Mouse (Mus musculus) stomach, embryonic 14.5 days (tissue): ENCODE results near the gene Olfr1079. TPM values are rescaled to one million over a fixed set of nuclear protein-coding genes. Genes with fewer than 3 reads are reported as not detected.
"Not testable (repeated sequence)": the region's sequence is repeated elsewhere in the genome, so short reads cannot be mapped to it uniquely, and the experiment has no call there.

Source experiments
- ATAC-seq: fragments of 200-750 bp; cut with Nextera tagmentation; 2 replicates; pipeline ENCODE4 v1.8.0; 2017; ENCODE audit warnings: low read depth, moderate TSS enrichment; ENCODE audit not compliant: insufficient number of reproducible peaks, insufficient read depth, low FRiP score
- H3K27ac ChIP-seq: fragments of 300-500 bp; sonication (generic); 2 replicates; pipeline ENCODE4 v1.5.1; 2014; ENCODE audit warnings: mild to moderate bottlenecking, low read length, moderate library complexity, mixed read lengths
- H3K27me3 ChIP-seq: fragments of 300-500 bp; sonication (generic); 2 replicates; pipeline ENCODE4 v1.6.1; 2014; ENCODE audit warnings: low read length, control low read depth, mixed read lengths; ENCODE audit not compliant: control insufficient read depth, insufficient read depth
- H3K36me3 ChIP-seq: fragments of 300-500 bp; sonication (generic); 2 replicates; pipeline ENCODE4 v1.6.1; 2014; ENCODE audit warnings: mild to moderate bottlenecking, control low read depth, low read length, moderate library complexity, mixed read lengths; ENCODE audit not compliant: control insufficient read depth, insufficient read depth
- H3K4me1 ChIP-seq: fragments of 300-500 bp; sonication (generic); 2 replicates; pipeline ENCODE4 v1.6.1; 2014; ENCODE audit warnings: low read length, control low read depth, mixed read lengths; ENCODE audit not compliant: control insufficient read depth, insufficient read depth
- H3K4me2 ChIP-seq: fragments of 300-500 bp; sonication (generic); replicated peaks from 2 replicates; pipeline ENCODE4 v1.6.1; 2014; ENCODE audit warnings: low read depth, low read length, control low read depth
- H3K4me3 ChIP-seq: fragments of 300-500 bp; sonication (generic); 2 replicates; pipeline ENCODE4 v1.5.1; 2014; ENCODE audit warnings: low read depth, low read length, control low read depth
- H3K9ac ChIP-seq: fragments of 300-500 bp; sonication (generic); replicated peaks from 2 replicates; pipeline ENCODE4 v1.6.1; 2014; ENCODE audit warnings: low read depth, mild to moderate bottlenecking, control low read depth, low read length, moderate library complexity, mixed read lengths
- H3K9me3 ChIP-seq: fragments of 300-500 bp; sonication (generic); 2 replicates; pipeline ENCODE4 v1.6.1; 2016; ENCODE audit warnings: low read depth, low read length, control low read depth; ENCODE audit not compliant: control insufficient read depth
- WGBS: fragments of 180-500 bp; shearing (Covaris S2); extraction: QIAGEN DNeasy Blood & Tissue Kit; methylation state at CpG from one replicate; pipeline ENCODE4 v1.1.7; 2014; 5-methylcytosine and 5-hydroxymethylcytosine counted together
- polyA plus RNA-seq: library from polyadenylated mRNA; unstranded; fragments of >200 nt; fragmentation: Nextera tagmentation; extraction: Ambion mirVana; gene quantifications from 2 replicates; pipeline ENCODE4 v1.2.1, GENCODE M21; 2014

Gene Olfr1079
- polyA plus RNA-seq = not detected in 2 replicates

DNA sequence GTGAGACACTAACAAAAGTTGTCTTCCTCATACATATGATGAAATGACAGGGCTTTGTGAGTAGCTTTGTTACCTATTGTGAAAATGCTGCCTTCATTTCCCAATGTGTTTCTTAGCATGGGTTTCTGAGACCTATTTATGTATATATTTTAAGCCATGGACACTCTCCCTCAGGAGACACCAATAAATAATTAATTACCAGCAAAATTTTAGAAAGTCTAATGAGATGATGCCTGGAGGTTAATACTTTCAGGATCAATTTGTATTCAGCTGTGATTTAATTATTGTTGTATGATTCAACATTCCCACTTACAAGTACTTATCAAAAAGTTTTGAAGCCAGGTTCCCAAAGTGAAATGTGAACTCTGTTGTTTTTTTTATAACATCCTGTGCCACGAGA is at the start of gene Olfr1079:
Gene Olfr1079, minus strand, starts transcription at position 101 of the 400 bp plus-strand sequence.
- WGBS = 67% methylated on average over 1 of the region's 1 CpGs
- Histone ChIP-seq H3K9ac (no peak within 1 kb of the TSS), H3K4me2 (no peak within 1 kb of the TSS), H3K27me3 (no peaks in the 10 kb centered on the region), H3K27ac (no peak within 1 kb of the TSS), H3K9me3 (no peaks in the 10 kb centered on the region), H3K4me3 (no peak within 1 kb of the TSS), H3K4me1 (no peaks in the 10 kb centered on the region), H3K36me3 (no peaks in the 10 kb centered on the region)
- no peak for ATAC-seq

DNA sequence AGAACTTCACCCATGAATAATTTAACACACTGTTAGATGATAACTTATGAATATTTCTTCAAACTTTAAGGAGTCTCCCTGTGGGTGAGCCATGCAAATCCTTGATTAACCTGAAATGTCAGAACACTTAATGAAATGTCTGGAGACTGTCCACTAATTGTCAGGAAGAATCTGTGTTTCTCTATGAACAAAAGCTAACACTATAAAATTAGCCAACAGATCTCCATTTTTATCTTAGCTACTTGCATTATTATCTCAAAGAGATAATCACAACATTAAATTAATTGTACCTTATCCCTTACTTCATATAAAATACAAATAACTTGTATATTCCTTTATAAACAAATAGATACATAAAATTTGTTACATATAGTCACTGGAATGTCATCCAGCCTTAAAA is 15.9 kb upstream of the Olfr1079 start, which contains the start of gene Olfr1080:
Gene Olfr1080, minus strand, starts transcription at position 101 of the 400 bp plus-strand sequence.
- H3K36me3 ChIP-seq, H3K27ac ChIP-seq, H3K4me3 ChIP-seq, H3K27me3 ChIP-seq, H3K4me2 ChIP-seq, H3K4me1 ChIP-seq, H3K9me3 ChIP-seq, ATAC-seq, H3K9ac ChIP-seq: not testable (repeated sequence)

DNA sequence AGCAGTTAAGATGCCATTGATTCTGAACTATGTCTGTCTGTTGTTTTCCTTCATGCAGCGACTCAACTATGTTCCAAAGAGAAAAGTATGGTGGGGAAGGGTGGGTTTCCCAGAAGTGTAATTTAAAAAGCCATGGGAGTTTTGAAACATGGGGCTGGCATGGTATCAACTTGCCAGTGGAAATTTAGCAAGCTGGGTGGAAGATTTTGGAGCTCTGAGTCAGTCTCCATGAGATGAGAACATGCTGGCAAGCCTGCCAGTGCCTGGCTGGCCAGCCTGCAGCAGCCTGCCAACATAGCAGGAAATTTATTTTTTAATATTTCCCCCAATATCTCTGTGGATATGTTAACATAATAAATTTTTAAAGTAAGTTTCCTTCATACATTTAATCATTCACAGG is 11.3 kb downstream of the Olfr1079 start:
- WGBS = 74% methylated on average over 1 of the region's 1 CpGs
- H3K4me1 ChIP-seq = no peaks in the 10 kb centered on the region
- H3K27me3 ChIP-seq = no peaks in the 10 kb centered on the region
- no peaks in the 10 kb centered on the region for H3K36me3 ChIP-seq
- H3K4me2 ChIP-seq = no peak overlapping the region
- no peak overlapping the region for H3K27ac ChIP-seq
- ATAC-seq = no peak
- H3K9ac ChIP-seq = no peak overlapping the region
- H3K4me3 ChIP-seq = no peak overlapping the region
- no peaks in the 10 kb centered on the region for H3K9me3 ChIP-seq

DNA sequence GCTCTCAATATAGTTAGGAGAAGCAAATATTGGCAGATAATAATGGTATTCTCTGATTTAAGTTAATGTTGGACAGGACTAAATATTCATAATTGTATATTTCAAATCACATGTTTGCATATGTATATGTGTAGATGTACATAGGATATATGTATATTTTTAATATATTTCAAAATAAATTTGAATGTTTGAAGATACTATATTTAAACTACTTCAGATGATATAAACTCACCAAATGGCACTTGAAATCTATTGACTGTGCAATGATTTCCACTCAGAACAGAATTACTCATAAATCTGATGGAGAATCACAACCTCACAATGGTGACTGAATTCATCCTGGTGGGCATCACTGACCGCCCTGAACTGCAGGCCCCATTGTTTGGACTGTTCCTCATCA is 34.1 kb downstream of the Olfr1079 start, which contains the start of gene Olfr1076:
Gene Olfr1076, plus strand, starts transcription at position 301 of the 400 bp plus-strand sequence.
- H3K27me3 ChIP-seq = no peaks in the 10 kb centered on the region
- no peak within 1 kb of the TSS for H3K27ac ChIP-seq
- no peak within 1 kb of the TSS for H3K9ac ChIP-seq
- no peaks in the 10 kb centered on the region for H3K36me3 ChIP-seq
- ATAC-seq = no peak
- no peaks in the 10 kb centered on the region for H3K9me3 ChIP-seq
- no peak within 1 kb of the TSS for H3K4me2 ChIP-seq
- WGBS = 89% methylated on average over 1 of the region's 1 CpGs
- no peaks in the 10 kb centered on the region for H3K4me1 ChIP-seq
- no peak within 1 kb of the TSS for H3K4me3 ChIP-seq

DNA sequence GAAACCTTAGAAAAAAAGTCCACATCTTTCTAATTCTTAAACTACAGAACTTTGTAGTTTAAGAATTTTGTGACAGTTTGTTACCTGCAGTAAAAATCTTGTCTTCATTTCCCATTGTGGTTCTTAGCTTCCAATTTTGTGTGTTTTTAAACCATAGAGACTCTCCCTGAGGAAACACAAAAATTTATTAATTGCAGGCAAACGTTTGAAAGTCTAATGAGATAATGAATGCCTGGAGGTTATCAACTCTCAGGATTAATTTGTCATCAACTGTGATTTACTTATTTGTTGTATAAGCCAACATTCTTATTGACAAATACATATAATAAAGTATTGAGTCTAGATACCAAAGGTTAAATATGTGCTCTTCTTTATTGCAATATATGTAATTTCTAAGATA is 55.0 kb downstream of the Olfr1079 start, which contains the start of gene Olfr228:
Gene Olfr228, minus strand, starts transcription at position 101 of the 400 bp plus-strand sequence.
- Histone ChIP-seq H3K27me3 (no peaks in the 10 kb centered on the region), H3K4me3 (no peak within 1 kb of the TSS), H3K9ac (no peak within 1 kb of the TSS), H3K9me3 (no peaks in the 10 kb centered on the region), H3K36me3 (no peaks in the 10 kb centered on the region), H3K27ac (no peak within 1 kb of the TSS), H3K4me1 (no peaks in the 10 kb centered on the region), H3K4me2 (no peak within 1 kb of the TSS)
- no peak for ATAC-seq
- WGBS = 35% methylated on average over 1 of the region's 1 CpGs

Other genes starting within 250 kb of the Olfr1079 start
- gene Olfr1053, start 227.2 kb downstream of the Olfr1079 start, polyA plus RNA-seq = not detected in 2 replicates
- gene Olfr1054, start 207.0 kb downstream of the Olfr1079 start, polyA plus RNA-seq = not detected in 2 replicates
- not detected in 2 replicates for gene Olfr1055, start 192.2 kb downstream of the Olfr1079 start, polyA plus RNA-seq
- not detected in 2 replicates for gene Olfr1056, start 180.0 kb downstream of the Olfr1079 start, polyA plus RNA-seq
- gene Olfr1057, start 164.1 kb downstream of the Olfr1079 start, polyA plus RNA-seq = not detected in 2 replicates
- gene Olfr1058, start 153.9 kb downstream of the Olfr1079 start, polyA plus RNA-seq = not detected in 2 replicates
- not detected in 2 replicates for gene Olfr1061, start 128.4 kb downstream of the Olfr1079 start, polyA plus RNA-seq
- gene Olfr1062, start 115.7 kb downstream of the Olfr1079 start, polyA plus RNA-seq = not detected in 2 replicates
- gene Olfr1065, start 91.9 kb downstream of the Olfr1079 start, polyA plus RNA-seq = not detected in 2 replicates
- gene Olfr1066, start 86.2 kb downstream of the Olfr1079 start, polyA plus RNA-seq = not detected in 2 replicates
- gene Olfr228, start 55.1 kb downstream of the Olfr1079 start, polyA plus RNA-seq = not detected in 2 replicates
- gene Olfr1076, start 34.0 kb downstream of the Olfr1079 start, polyA plus RNA-seq = not detected in 2 replicates
- gene Olfr1080, start 15.8 kb upstream of the Olfr1079 start, polyA plus RNA-seq = not detected in 2 replicates
- gene Olfr1082, start 56.5 kb upstream of the Olfr1079 start, polyA plus RNA-seq = not detected in 2 replicates
- not detected in 2 replicates for gene Olfr1084, start 97.2 kb upstream of the Olfr1079 start, polyA plus RNA-seq
- not detected in 2 replicates for gene Olfr1085, start 119.5 kb upstream of the Olfr1079 start, polyA plus RNA-seq
- not detected in 2 replicates for gene Olfr1086, start 137.6 kb upstream of the Olfr1079 start, polyA plus RNA-seq
- gene Olfr1087, start 155.9 kb upstream of the Olfr1079 start, polyA plus RNA-seq = not detected in 2 replicates
- not detected in 2 replicates for gene Olfr1089, start 191.2 kb upstream of the Olfr1079 start, polyA plus RNA-seq
- not detected in 2 replicates for gene Olfr1090, start 216.5 kb upstream of the Olfr1079 start, polyA plus RNA-seq
- gene Olfr1093, start 240.0 kb upstream of the Olfr1079 start, polyA plus RNA-seq = not detected in 2 replicates